Mouse (Mus musculus) mesoderm, embryonic 11.5 days (tissue): ENCODE data around the gene Pamr1.

Experiments
- DNase-seq: peaks from one replicate; pipeline ENCODE4 v3.0.0-alpha.2; 2012; ENCODE audit warnings: low read depth, low spot score

Pamr1 gene

GRCm38 (mm10) chr2:102661052-102661451 lies 111.2 kb downstream of the Pamr1 start:
- DNase-seq: no peak

GRCm38 (mm10) chr2:102662911-102663310 lies 113.1 kb downstream of the Pamr1 start:
- no peak for DNase-seq

- no peak for DNase-seq
These were observed 113.5 kb downstream of the Pamr1 start for GRCm38 (mm10) chr2:102663339-102663738.

GRCm38 (mm10) chr2:102663865-102664264 lies 114.1 kb downstream of the Pamr1 start:
- peak; percentile 53 for DNase-seq

GRCm38 (mm10) chr2:102667981-102668380 lies 118.2 kb downstream of the Pamr1 start:
- DNase-seq: no peak

DNA sequence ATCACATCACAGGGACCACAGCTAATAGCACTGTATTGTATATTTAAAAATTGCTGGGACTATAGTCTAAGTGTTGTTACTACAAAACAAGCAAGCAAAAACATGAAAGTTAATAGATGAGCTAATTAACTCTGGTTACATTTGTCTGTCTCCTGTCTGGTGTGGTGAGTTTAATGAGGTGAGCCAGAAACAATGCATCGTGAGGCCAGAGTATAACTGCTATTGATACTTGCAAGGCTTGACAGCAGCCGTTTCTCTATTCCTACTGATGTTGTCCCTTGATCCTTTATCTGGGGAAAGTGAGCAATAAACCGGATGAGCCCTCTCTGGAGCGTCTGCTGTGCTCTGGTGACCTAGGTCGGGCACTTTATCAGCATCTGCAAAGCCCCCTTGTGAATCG lies 119.8 kb downstream of the Pamr1 start:
- no peak for DNase-seq

DNA sequence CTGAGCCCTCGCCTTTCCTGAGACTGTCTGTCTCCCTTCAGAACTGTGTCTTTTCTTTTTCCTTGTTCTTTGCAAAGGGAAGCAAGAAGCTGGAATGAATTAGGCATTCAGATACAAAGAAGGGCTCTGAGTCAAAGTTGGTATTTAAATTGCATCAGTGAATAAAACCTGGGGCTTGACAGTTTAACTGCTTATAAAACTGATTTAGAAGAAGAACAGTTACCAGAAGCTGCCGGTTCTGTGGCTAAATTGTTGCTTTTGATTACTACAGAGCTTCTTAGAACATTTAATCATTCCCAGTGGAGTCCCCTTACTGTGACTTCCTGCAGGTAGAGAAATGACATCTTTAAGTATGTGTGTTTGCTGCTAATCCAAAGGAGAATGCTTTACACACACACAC lies 124.8 kb downstream of the Pamr1 start:
- DNase-seq: no peak

GRCm38 (mm10) chr2:102675275-102675674 lies 125.5 kb downstream of the Pamr1 start:
- peak; percentile 56 for DNase-seq

GRCm38 (mm10) chr2:102676716-102677312 lies 127.0 kb downstream of the Pamr1 start:
- DNase-seq: no peak

DNA sequence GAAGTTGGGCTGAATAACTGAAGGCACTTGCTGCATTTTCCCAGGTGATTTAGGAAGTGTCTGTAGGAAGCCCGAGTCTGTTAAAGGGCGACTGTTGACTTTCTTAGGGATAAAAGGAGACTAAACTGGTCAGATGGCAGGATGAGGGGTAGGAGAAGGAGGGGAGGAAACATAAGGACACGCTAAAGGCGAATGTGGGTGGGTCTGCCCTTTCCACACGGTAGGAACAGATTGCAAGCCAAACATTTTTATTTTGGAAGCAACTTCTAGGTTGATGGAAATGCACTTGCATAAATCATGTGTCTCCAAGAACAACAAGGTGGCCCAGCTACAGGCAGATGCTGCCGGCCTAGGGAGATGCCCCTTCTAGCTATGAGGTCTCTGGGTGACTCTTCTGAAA lies 127.6 kb downstream of the Pamr1 start:
- DNase-seq: no peak

DNA sequence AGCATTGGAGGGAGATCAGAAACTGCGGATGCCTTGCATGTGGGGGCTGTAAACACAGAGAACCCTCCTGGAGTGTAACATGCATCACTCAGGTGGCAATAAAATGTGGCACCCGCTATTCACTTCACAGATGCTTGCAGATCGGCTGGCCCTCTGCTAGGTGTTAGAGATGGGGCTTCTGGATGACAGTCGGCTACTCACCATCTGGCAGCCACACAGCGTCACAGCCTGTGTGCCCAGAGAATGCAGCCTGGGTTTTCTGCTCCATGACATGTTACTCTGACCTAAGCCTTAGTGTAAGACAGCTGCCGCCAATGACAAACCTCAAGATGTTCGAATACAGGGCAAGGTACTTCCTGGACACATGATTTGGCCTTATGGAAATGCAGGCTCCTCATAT lies 131.5 kb downstream of the Pamr1 start:
- no peak for DNase-seq

DNA sequence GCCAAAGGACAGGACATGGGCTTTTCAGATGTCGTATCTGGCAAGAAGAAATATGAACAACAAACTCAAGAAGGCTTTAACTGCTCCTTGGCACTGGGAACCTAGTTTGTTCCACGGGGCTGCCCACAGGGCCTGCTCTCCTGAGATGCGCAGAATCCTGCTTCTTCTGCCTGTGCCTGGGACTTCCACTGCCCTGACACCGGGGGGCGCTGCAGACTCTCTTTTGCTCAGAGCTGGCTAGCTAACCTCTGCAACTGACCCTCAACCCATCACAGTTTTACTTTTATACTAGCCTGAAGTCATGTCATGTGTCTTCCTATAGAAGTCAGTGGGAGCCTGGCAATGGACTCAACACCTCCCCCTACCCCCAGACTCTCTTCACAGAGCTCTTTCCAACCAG lies 132.4 kb downstream of the Pamr1 start:
- no peak for DNase-seq

- DNase-seq: no peak
These were observed 135.7 kb downstream of the Pamr1 start for GRCm38 (mm10) chr2:102685371-102686107.

- no peak for DNase-seq
These were observed 136.3 kb downstream of the Pamr1 start for GRCm38 (mm10) chr2:102686108-102686450.
